Comparison of ENCODE assay signal across 28 mouse cellular contexts in the genomic region with DNA sequence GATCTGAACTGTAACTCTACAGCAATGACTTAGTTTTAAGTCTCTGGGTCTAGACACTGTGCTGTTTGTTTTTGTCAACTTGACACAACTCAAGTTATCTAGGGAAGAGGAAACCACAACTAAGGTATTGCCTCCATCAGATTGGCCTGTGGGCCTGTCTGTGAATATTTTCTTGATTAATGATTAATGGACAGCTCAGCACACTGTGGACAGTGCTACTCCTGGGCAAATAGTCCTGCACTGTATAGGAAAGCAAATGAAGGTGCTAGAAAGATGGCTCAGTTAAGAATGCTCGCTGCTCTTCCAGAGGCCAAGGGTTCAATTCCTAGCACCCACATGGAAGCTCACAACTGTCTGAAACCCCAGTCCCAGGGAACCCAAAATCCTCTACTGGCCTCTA. TPM values are rescaled to one million over a fixed set of nuclear protein-coding genes. Genes with fewer than 3 reads are reported as not detected.
DNase-seq lines count a peak whose midpoint lies in the region; ATAC-seq lines count a peak whose summit lies in the region.
"Had no signal": no experiment of that assay in that cellular context is flagged by ENCODE, and none has a peak within 500 bp of the region (broad histone marks: within the 10 kb centered on the region; RNA-seq: fewer than 3 reads in every experiment).

No protein-coding gene starts in this region.

- H3K4me2 ChIP-seq in kidney, embryonic 16.5 days (replicated peaks; ENCODE audit: low read depth, low read length) = no peak overlapping the region
- H3K4me2 ChIP-seq in intestine, embryonic 15.5 days (replicated peaks) = no peak overlapping the region
- H3K4me2 ChIP-seq in liver, embryonic 13.5 days = no peak overlapping the region
- H3K4me2 ChIP-seq in stomach, embryonic 15.5 days = no peak overlapping the region
- H3K4me2 ChIP-seq: embryonic facial prominence, embryonic 12.5 days; forebrain, embryonic 15.5 days; limb, embryonic 15.5 days; midbrain, embryonic 13.5 days; neural tube, embryonic 13.5 days had no signal

- H3K4me1 ChIP-seq in kidney, embryonic 16.5 days (ENCODE audit: insufficient read depth, low read length) = no peaks in the 10 kb centered on the region
- H3K4me1 ChIP-seq in intestine, embryonic 15.5 days (replicated peaks) = no peaks in the 10 kb centered on the region
- H3K4me1 ChIP-seq in liver, embryonic 13.5 days (replicated peaks) = peaks cover 29% of the 10 kb centered on the region
- no peaks in the 10 kb centered on the region for H3K4me1 ChIP-seq in stomach, embryonic 15.5 days
- H3K4me1 ChIP-seq: embryonic facial prominence, embryonic 12.5 days; forebrain, embryonic 10.5 days; forebrain, embryonic 15.5 days; limb, embryonic 10.5 days; limb, embryonic 15.5 days; midbrain, embryonic 13.5 days; neural tube, embryonic 13.5 days had no signal

- peak; percentile 80; the same call in 1 of the 2 replicates for ATAC-seq in kidney, embryonic 16.5 days (ENCODE audit: low FRiP score, low TSS enrichment)
- ATAC-seq in intestine, embryonic 15.5 days = peak; percentile 80
- peak; percentile 66 for ATAC-seq in liver, embryonic 13.5 days (ENCODE audit: low read depth)
- 0 out of 2 replicates have a peak, but pooled peaks have one; percentile 35 for ATAC-seq in stomach, embryonic 15.5 days (ENCODE audit: insufficient read depth, low FRiP score, low read depth)
- ATAC-seq: CD4-positive, CD25-positive, alpha-beta regulatory T cell, adult 4 months; forebrain, embryonic 15.5 days; hindbrain, postnatal 0 days; midbrain, embryonic 13.5 days had no signal

- no peak overlapping the region for H3K27ac ChIP-seq in kidney, embryonic 16.5 days (ENCODE audit: low read length)
- H3K27ac ChIP-seq in intestine, embryonic 15.5 days = no peak overlapping the region
- no peak overlapping the region for H3K27ac ChIP-seq in liver, embryonic 13.5 days
- no peak overlapping the region for H3K27ac ChIP-seq in stomach, embryonic 15.5 days
- H3K27ac ChIP-seq: embryonic facial prominence, embryonic 12.5 days; forebrain, embryonic 10.5 days; forebrain, embryonic 15.5 days; hindbrain, postnatal 0 days; limb, embryonic 10.5 days; limb, embryonic 15.5 days; midbrain, embryonic 13.5 days; neural tube, embryonic 13.5 days had no signal

- H3K9ac ChIP-seq in kidney, embryonic 16.5 days (replicated peaks; ENCODE audit: low read length) = no peak overlapping the region
- H3K9ac ChIP-seq in intestine, embryonic 15.5 days = no peak overlapping the region
- H3K9ac ChIP-seq in liver, embryonic 13.5 days = no peak overlapping the region
- H3K9ac ChIP-seq in stomach, embryonic 15.5 days = no peak overlapping the region
- H3K9ac ChIP-seq: embryonic facial prominence, embryonic 12.5 days; forebrain, embryonic 15.5 days; limb, embryonic 15.5 days; midbrain, embryonic 13.5 days; neural tube, embryonic 13.5 days had no signal

- no peak for DNase-seq in kidney, postnatal 4 days
- no peak for DNase-seq in liver, embryonic 13.5 days
- DNase-seq in adrenal gland, postnatal 4 days (ENCODE audit: low spot score in 2 of 2) = no peak
- DNase-seq in urinary bladder, postnatal 10 days (ENCODE audit: low spot score) = no peak
- no peak for DNase-seq in thymus, adult 18-20 months
- DNase-seq: adrenal gland, postnatal 14 days; cerebellum, adult 11-12 months; cerebellum, adult 9-11 months; embryo, embryonic 11 days; gastrocnemius, postnatal 10 days; heart, postnatal 14 days; kidney, adult 18-20 months; layer of hippocampus, postnatal 36 days; lung, postnatal 4 days; right cerebral cortex, postnatal 4 days had no signal

- no peak overlapping the region for H3K4me3 ChIP-seq in kidney, embryonic 16.5 days (ENCODE audit: low read length)
- no peak overlapping the region for H3K4me3 ChIP-seq in intestine, embryonic 15.5 days (replicated peaks)
- H3K4me3 ChIP-seq in liver, embryonic 13.5 days (replicated peaks) = no peak overlapping the region
- no peak overlapping the region for H3K4me3 ChIP-seq in stomach, embryonic 15.5 days (replicated peaks)
- H3K4me3 ChIP-seq: embryonic facial prominence, embryonic 12.5 days; forebrain, embryonic 10.5 days; forebrain, embryonic 15.5 days; limb, embryonic 10.5 days; limb, embryonic 15.5 days; megakaryocyte, embryonic 14.5 days; midbrain, embryonic 13.5 days; neural tube, embryonic 13.5 days had no signal

- 84% methylated on average over 1 of the region's 1 CpGs for WGBS in kidney, embryonic 16.5 days
- 71% methylated on average over 1 of the region's 1 CpGs for WGBS in intestine, embryonic 15.5 days
- 54% methylated on average over 1 of the region's 1 CpGs for WGBS in liver, embryonic 13.5 days (ENCODE audit: insufficient replicate concordance)
- WGBS in stomach, embryonic 15.5 days = 78% methylated on average over 1 of the region's 1 CpGs

- H3K9me3 ChIP-seq in kidney, embryonic 16.5 days (ENCODE audit: low read length) = no peaks in the 10 kb centered on the region
- no peaks in the 10 kb centered on the region for H3K9me3 ChIP-seq in intestine, embryonic 15.5 days
- no peaks in the 10 kb centered on the region for H3K9me3 ChIP-seq in liver, embryonic 13.5 days (replicated peaks)
- H3K9me3 ChIP-seq in stomach, embryonic 15.5 days = no peaks in the 10 kb centered on the region
- H3K9me3 ChIP-seq: embryonic facial prominence, embryonic 12.5 days; forebrain, embryonic 10.5 days; forebrain, embryonic 15.5 days; limb, embryonic 10.5 days; limb, embryonic 15.5 days; megakaryocyte, embryonic 14.5 days; midbrain, embryonic 13.5 days; neural tube, embryonic 13.5 days had no signal

- no peaks in the 10 kb centered on the region for H3K27me3 ChIP-seq in kidney, embryonic 16.5 days (ENCODE audit: insufficient read depth, low read length)
- no peaks in the 10 kb centered on the region for H3K27me3 ChIP-seq in intestine, embryonic 15.5 days (replicated peaks)
- H3K27me3 ChIP-seq in liver, embryonic 13.5 days = no peaks in the 10 kb centered on the region
- H3K27me3 ChIP-seq in stomach, embryonic 15.5 days (replicated peaks) = no peaks in the 10 kb centered on the region
- H3K27me3 ChIP-seq: embryonic facial prominence, embryonic 12.5 days; forebrain, embryonic 15.5 days; limb, embryonic 15.5 days; megakaryocyte, embryonic 14.5 days; midbrain, embryonic 13.5 days; neural tube, embryonic 13.5 days had no signal

- peaks cover 4% of the 10 kb centered on the region; the same call in 1 of the 2 replicates for H3K36me3 ChIP-seq in kidney, embryonic 16.5 days (ENCODE audit: insufficient read depth, low read length)
- no peaks in the 10 kb centered on the region for H3K36me3 ChIP-seq in intestine, embryonic 15.5 days
- H3K36me3 ChIP-seq in liver, embryonic 13.5 days = no peaks in the 10 kb centered on the region; the same call in 1 of the 2 replicates
- H3K36me3 ChIP-seq in stomach, embryonic 15.5 days = peaks cover 3% of the 10 kb centered on the region; the same call in 1 of the 2 replicates
- H3K36me3 ChIP-seq: limb, embryonic 15.5 days had no signal

RNA-seq across cellular contexts. Expression of gene Strn, which starts 38.0 kb away (rescaled TPM):
- 5.2 and 6.1 TPM in 2 replicates for polyA plus RNA-seq in kidney, embryonic 16.5 days (2015; fragmentation: Nextera tagmentation; extraction: Ambion mirVana)
- 5.3 and 5.4 TPM in 2 replicates for polyA plus RNA-seq in intestine, embryonic 15.5 days (2015; fragmentation: Nextera tagmentation; extraction: Ambion mirVana)
- 2.3 and 2.8 TPM in 2 replicates for polyA plus RNA-seq in liver, embryonic 13.5 days (2015; fragmentation: Nextera tagmentation; extraction: Ambion mirVana)
- 4.9 and 5.7 TPM in 2 replicates for polyA plus RNA-seq in stomach, embryonic 15.5 days (2015; fragmentation: Nextera tagmentation; extraction: Ambion mirVana)
- total RNA-seq in adrenal gland, postnatal 4 days (2021) = 10 to 100 TPM; 32.3 to 33.2 TPM
